Mouse (Mus musculus): ENCODE measurements around the gene Myoc.
A peak's percentile ranks its signal among the peaks of the same experiment; 100 is the strongest.
"Not testable (repeated sequence)": the region's sequence is repeated elsewhere in the genome, so short reads cannot be mapped to it uniquely, and the experiment has no call there.

Gene Myoc

DNA sequence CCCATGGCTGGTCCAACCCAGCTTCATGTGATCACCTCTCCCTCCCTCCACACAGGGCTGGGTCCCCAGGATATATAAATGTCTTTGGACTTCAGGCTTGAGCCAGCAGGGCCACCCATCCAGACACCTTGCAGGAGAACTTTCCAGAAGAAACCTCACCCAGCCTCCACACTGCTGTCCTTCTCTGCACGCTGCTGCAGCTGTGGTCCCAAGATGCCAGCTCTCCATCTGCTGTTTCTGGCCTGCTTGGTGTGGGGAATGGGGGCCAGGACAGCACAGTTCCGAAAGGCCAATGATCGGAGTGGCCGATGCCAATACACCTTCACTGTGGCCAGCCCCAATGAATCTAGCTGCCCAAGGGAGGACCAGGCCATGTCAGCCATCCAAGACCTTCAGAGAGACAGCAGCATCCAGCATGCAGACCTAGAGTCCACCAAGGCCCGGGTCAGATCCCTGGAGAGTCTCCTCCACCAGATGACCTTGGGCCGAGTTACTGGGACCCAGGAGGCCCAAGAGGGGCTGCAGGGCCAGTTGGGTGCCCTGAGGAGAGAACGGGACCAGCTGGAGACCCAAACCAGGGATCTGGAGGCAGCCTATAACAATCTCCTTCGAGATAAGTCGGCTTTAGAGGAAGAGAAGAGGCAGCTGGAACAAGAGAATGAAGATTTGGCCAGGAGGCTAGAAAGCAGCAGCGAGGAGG lies at the start of gene Myoc:
Gene Myoc (plus strand): TSS at position 105 of the 700 bp plus-strand sequence.
- no peak for DNase-seq (ENCODE audit: low read depth, low spot score)

GRCm38 (mm10) chr1:162589443-162589842 lies 49.5 kb upstream of the Myoc start:
- no peak for DNase-seq (ENCODE audit: low read depth, low spot score)

DNA sequence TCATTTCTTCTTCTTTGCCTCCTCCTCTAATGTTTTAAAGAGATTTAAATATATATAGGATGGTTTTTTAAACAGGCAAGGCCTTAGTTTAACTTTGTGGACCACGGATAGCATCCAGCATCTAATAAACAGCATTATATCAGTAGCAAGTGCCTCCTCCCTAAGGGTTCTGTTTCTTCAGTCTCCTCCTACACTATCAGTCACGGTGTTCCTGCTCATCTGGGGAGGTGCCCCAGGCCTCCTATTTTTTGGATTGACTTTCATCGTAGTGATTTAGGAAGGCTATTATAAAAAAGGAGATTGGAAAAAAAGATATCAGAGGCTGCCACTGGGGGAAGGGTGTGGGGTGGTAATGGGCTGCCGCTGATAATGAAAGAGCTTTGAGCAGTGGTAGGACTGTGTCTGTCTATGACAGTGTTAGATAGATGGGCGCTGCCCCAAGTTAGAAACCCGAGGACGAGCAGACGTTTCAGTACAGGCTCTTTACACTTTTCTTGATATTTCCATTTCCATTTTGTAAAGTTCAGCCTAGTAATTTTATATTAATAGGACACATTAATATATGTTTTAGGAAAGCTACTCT lies 48.4 kb upstream of the Myoc start:
- no peak for DNase-seq (ENCODE audit: low read depth, low spot score)

DNA sequence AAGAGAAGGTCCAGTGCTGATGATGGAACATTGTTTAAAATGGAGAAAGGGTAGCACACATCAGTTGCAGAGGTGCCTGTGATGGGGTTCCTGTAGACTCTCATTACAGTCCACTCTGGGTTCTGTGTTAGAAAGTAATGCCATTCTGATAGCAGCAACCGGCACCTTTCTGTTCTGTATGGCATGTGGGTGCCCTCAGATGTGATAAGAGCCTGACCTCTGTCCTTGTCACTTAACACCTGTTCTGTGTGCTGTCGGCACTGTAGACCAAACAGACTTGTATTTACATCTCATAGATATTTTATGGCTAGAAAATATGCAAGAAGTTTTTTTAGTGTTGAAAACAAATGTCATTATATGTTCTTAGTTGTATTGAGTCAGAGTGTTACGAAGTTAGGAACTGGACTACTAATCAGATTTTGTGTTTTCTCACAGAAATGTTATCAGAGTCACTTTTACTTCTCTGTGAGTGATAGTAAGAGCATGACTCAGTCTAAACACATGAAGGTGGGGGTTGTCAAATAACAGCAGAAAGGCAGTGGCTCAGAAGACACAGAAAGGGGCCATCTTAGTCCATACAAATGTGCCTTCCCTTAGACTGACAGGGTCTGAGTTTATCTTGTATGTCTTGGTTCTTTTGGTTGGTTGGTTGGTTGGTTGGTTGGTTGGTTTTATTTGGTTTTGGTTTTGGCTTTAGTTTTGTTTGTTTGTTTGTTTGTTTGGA lies 41.4 kb upstream of the Myoc start:
- DNase-seq (ENCODE audit: low read depth, low spot score) = no peak

DNA sequence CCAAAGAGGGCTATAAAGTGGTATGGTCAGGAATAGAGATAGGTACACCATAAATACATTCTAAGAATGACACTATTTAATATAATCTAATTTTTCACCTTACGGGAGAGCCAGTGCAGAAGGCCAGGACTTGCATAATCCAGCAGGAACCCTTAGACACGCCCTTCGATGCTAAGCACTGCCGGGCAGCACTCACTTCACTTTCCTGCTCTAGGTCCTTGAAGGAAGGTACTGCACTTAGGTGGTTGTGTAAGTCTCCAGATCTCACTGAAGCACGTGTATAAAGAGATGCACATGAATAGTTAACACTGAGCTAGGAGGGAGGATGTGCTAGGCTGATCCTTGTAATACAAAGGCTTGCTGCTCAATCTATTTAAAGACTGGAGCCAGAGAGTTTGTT lies 39.3 kb upstream of the Myoc start:
- DNase-seq (ENCODE audit: low read depth, low spot score) = no peak

- no peak for DNase-seq (ENCODE audit: low read depth, low spot score)
Observed at GRCm38 (mm10) chr1:162601288-162601687, 37.7 kb upstream of the Myoc start.

DNA sequence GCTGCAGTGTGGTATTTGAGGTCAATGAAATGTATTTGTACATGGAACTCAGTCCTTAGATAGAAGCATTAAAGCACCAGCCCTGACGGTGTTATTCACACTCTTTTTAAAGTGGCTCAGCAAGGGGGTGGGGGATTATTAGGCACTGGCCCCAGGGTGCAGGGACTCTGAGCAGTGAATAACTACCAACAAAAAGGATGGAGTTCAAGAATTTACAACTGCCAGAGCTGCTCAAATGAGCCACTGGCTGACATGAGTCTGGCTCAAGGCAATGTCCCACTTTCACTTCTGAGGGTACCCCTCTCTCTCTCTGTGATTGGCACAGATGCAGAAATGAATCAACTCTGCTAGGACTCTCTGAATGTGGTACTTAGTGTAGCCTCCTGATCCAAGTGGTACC lies 30.8 kb upstream of the Myoc start:
- DNase-seq (ENCODE audit: low read depth, low spot score) = no peak

DNA sequence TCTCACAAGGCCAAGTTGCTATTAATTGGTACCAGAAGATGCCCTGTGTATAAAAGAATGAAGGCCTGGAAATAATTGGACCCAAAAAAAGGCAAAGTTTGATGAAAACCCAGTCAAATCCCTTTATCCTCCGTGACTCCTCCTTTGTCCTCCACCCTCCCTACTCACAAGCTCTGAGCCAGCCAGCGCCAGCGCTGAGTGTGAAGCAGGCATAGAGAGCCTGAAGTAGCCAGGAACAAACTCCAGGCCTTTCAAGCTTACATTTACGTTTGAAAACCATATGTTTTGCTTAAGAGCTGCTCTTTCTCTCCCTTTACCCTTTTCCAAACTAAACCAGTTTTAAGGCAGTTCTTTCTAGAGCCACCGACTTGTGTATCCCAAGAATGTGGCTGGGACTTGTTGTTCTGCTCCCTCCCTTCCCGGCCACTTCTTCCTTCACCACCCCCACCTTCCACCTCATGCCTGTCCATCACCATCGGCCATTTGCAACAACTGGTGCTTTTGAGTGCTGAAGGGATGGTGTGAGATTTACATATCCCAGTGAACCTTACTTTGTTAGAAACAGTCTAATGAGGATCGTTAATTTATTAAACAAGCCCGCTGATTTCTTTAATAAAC lies 29.2 kb upstream of the Myoc start:
- DNase-seq (ENCODE audit: low read depth, low spot score) = no peak

DNA sequence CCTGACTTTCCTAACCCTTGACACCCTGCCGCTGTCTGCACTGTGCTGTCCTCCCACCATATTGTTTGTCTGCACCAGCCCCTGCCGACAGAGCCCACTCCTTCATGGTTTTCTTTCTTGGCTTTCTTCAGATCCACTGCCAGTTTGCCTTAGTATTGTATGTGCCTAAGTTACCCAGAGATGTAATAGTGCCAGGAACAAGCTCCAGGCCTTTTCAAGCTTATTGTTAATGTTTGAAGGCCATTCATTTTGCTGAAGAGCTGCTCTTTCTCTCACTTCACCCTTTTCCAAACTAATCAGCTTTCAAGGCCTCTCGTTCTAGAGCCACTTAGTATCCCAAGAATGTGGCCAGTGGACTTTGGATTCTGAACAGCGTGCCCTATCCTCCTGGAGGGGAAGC lies 27.8 kb upstream of the Myoc start:
- DNase-seq (ENCODE audit: low read depth, low spot score) = no peak

GRCm38 (mm10) chr1:162615511-162615910 lies 23.4 kb upstream of the Myoc start:
- DNase-seq (ENCODE audit: low read depth, low spot score) = no peak

- no peak for DNase-seq (ENCODE audit: low read depth, low spot score)
Observed at GRCm38 (mm10) chr1:162620487-162620886, 18.5 kb upstream of the Myoc start.

DNA sequence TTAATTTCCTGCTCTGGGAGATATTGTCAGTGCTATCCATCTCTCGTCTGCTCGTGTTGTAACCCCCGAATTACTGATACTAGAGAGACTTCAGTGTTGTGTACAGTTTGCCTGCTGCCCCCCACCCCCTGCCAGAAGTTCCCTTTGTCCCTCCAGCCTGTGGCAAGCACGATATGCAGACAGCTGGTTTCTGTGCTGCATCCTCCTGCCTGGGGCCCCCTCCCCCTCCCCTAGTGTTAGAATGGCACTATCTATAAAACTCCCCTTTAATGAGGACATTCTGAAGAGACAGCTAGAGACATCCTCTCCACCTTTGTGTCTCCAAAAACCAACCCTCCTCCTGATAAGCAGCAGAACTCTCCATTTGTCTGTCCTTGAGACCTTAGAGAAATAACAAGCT lies 15.1 kb upstream of the Myoc start:
- DNase-seq (ENCODE audit: low read depth, low spot score) = no peak

- DNase-seq (ENCODE audit: low read depth, low spot score) = no peak
Observed at GRCm38 (mm10) chr1:162625229-162625628, 13.7 kb upstream of the Myoc start.

GRCm38 (mm10) chr1:162627821-162628220 lies 11.1 kb upstream of the Myoc start:
- DNase-seq (ENCODE audit: low read depth, low spot score) = not testable (repeated sequence)

GRCm38 (mm10) chr1:162628326-162628725 lies 10.6 kb upstream of the Myoc start:
- DNase-seq (ENCODE audit: low read depth, low spot score) = not testable (repeated sequence)

- not testable (repeated sequence) for DNase-seq (ENCODE audit: low read depth, low spot score)
Observed at GRCm38 (mm10) chr1:162635291-162635931, 3.5 kb upstream of the Myoc start.

- no peak for DNase-seq (ENCODE audit: low read depth, low spot score)
Observed at GRCm38 (mm10) chr1:162636516-162636915, 2.4 kb upstream of the Myoc start.

DNA sequence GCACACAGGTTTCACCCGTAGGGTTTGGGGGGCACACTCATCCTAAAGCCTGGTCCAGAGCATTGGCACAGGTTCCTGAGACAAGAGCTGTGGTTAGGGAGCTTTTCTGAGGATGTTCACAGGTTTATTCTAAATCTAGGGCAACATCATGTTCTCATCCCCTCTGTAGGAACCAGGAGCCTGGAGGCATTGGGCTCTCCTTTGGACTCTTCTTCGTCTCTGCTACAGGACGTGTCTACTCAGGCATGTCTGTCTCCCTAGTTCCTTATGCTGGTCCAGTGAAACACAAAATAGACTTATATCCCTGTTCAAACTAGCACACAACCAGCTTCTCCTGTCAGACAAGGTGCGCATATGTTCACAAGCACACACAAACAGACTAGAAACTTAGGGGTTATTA lies 420 bp upstream of the Myoc start:
- no peak for DNase-seq (ENCODE audit: low read depth, low spot score)

GRCm38 (mm10) chr1:162639861-162640260 lies 906 bp downstream of the Myoc start:
- no peak for DNase-seq (ENCODE audit: low read depth, low spot score)

DNA sequence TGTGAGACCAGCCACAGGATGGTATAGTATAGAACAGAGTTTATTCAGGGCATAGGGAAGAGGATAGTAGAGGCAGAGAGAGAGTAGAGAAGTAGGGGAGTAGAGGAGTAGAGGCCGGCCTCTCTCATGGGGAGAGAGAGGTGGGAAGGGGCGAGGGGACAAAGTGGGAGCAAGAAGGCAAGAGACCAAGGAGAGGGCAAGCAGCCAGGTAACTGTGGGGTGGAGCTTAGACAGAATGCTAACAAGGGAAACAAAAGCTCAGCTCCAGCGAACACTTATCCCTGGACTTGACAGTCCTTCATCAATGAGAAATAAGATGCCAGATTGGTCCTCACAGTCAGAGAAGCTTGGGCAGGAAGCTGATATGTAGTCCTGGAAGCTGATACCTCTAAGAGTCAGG lies 3.6 kb downstream of the Myoc start:
- DNase-seq (ENCODE audit: low read depth, low spot score) = no peak

DNA sequence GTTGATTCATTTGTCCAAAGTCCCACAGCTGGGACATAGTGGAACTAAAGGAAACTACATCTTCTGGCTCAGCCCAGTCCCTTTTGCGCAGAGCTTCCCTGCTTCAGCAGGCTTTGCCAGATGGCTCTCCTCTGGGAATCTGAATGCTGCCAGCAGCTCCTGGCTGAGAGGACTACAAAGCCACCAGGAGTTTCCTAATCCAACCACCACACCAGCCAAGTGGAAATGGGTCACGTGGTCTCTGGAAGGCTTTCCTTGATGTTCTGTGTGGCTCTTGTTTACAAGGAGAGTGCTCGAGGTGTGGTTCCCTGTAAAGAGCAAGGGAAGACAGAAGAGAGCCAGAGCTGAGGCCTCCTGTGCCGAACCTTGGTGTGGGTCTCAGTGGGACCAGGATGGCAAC lies 4.8 kb downstream of the Myoc start:
- DNase-seq (ENCODE audit: low read depth, low spot score) = no peak

GRCm38 (mm10) chr1:162646083-162646686 lies 7.2 kb downstream of the Myoc start:
- DNase-seq (ENCODE audit: low read depth, low spot score) = peak; percentile 6

Data from c-Kit-negative CD71-positive TER-119-positive erythroid progenitor cells, embryonic 14.5 days (primary cell).